Mouse (Mus musculus): ENCODE measurements at regions not wholly inside any gene's neighbourhood (a gene's known extent, or its start where the extent isn't known, plus 50 kb on each side); places are given as distances from the start of the nearest gene placed in this dataset.

GRCm38 (mm10) chr9:113408521-113408920 is 299.5 kb downstream of the Pdcd6ip start:
- TF ChIP-seq CTCF (IDR thresholded peaks at IDR 0.05; ENCODE audit: low read depth) (no peak), EP300 (IDR thresholded peaks at IDR 0.05; ENCODE audit: low read depth) (no peak)

Measured in liver, postnatal 0 days (tissue).